Mouse (Mus musculus) liver, embryonic 14.5 days (tissue): ENCODE results near the gene Rhbdd1. TPM values are rescaled to one million over a fixed set of nuclear protein-coding genes. Genes with fewer than 3 reads are reported as not detected.

Experiments
- ATAC-seq: fragments of 200-750 bp; cut with Nextera tagmentation; 2 replicates; pipeline ENCODE4 v1.8.0; 2017; ENCODE audit warnings: moderate number of reproducible peaks, mild to moderate bottlenecking, moderate library complexity; ENCODE audit not compliant: insufficient read depth
- DNase-seq, 3 experiments: peaks; one replicate each; pipeline ENCODE4 v3.0.0-alpha.2; 2012 to 2013; ENCODE audit warnings: low read depth in 3 of 3, low spot score in 3 of 3
- H3K27ac ChIP-seq: fragments of 300-500 bp; sonication (generic); 2 replicates; pipeline ENCODE4 v1.5.1; 2014; ENCODE audit warnings: moderate library complexity, mild to moderate bottlenecking, control low read depth, inconsistent platforms
- H3K27me3 ChIP-seq: fragments of 300-500 bp; sonication (generic); 2 replicates; pipeline ENCODE4 v1.6.1; 2014; ENCODE audit warnings: mild to moderate bottlenecking, low read length, moderate library complexity; ENCODE audit not compliant: control insufficient read depth, insufficient read depth
- H3K36me3 ChIP-seq: fragments of 300-500 bp; sonication (generic); replicated peaks from 2 replicates; pipeline ENCODE4 v1.6.1; 2014; ENCODE audit warnings: low read depth; ENCODE audit not compliant: control insufficient read depth, insufficient read depth
- H3K4me1 ChIP-seq, 2 experiments: fragments of 200-500 bp in 1 of 2; fragments of 300-500 bp in 1 of 2; sonication (generic) in 1 of 2; replicated peaks; 2 replicates each; pipeline ENCODE4 v1.6.1; 2012 to 2014; ENCODE audit warnings: antibody characterized with exemption in 1 of 2, inconsistent platforms in 1 of 2, low read length in 1 of 2; ENCODE audit not compliant: control insufficient read depth in 2 of 2, insufficient read depth in 2 of 2
- H3K4me2 ChIP-seq: fragments of 300-500 bp; sonication (generic); 2 replicates; pipeline ENCODE4 v1.6.1; 2014; ENCODE audit warnings: low read depth, mild to moderate bottlenecking, control low read depth, moderate library complexity
- H3K4me3 ChIP-seq, 2 experiments: fragments of 200-500 bp in 1 of 2; fragments of 300-500 bp in 1 of 2; sonication (generic) in 1 of 2; 2 replicates each; pipeline ENCODE4 v1.5.1; 2012 to 2014; ENCODE audit warnings: low read depth in 2 of 2, low read length in 2 of 2, mild to moderate bottlenecking in 2 of 2, control low read depth in 1 of 2, inconsistent platforms in 1 of 2, moderate library complexity in 1 of 2; ENCODE audit not compliant: insufficient read depth in 1 of 2
- H3K9ac ChIP-seq: fragments of 300-500 bp; sonication (generic); replicated peaks from 2 replicates; pipeline ENCODE4 v1.6.1; 2014; ENCODE audit warnings: mild to moderate bottlenecking, control low read depth, moderate library complexity
- H3K9me3 ChIP-seq: fragments of 300-500 bp; sonication (generic); 2 replicates; pipeline ENCODE4 v1.6.1; 2016; ENCODE audit warnings: low read length, mixed read lengths; ENCODE audit not compliant: control insufficient read depth
- CTCF ChIP-seq: IDR thresholded peaks from 2 replicates; pipeline ENCODE4 v1.5.1; 2016; ENCODE audit warnings: antibody characterized with exemption, low read depth, control low read depth
- EP300 ChIP-seq: IDR thresholded peaks from 2 replicates; pipeline ENCODE4 v1.6.1; 2016; ENCODE audit warnings: antibody characterized with exemption, low read depth
- WGBS: fragments of 180-500 bp; shearing (Covaris S2); extraction: QIAGEN DNeasy Blood & Tissue Kit; methylation state at CpG from one replicate; pipeline ENCODE4 v1.1.7; 2014; ENCODE audit not compliant: insufficient replicate concordance; 5-methylcytosine and 5-hydroxymethylcytosine counted together
- polyA plus RNA-seq, 2 experiments: library from polyadenylated mRNA; depleted of rRNA in 1 of 2; stranded (reverse) in 1 of 2; unstranded in 1 of 2; fragments of >200 nt; fragmentation: Nextera tagmentation in 1 of 2; extraction: Ambion mirVana in 1 of 2; gene quantifications; 2 replicates each; pipeline versions ENCODE4 v1.2.1 to v1.2.3; 2012 to 2014

Gene Rhbdd1
- polyA plus RNA-seq, 2 experiments = 4.9 to 5.8 TPM

GRCm38 (mm10) chr1:82279768-82280167 lies 36.5 kb upstream of the Rhbdd1 start:
- Histone ChIP-seq H3K9ac (no peak overlapping the region), H3K36me3 (no peaks in the 10 kb centered on the region), H3K4me3 (no peak overlapping the region), H3K9me3 (no peaks in the 10 kb centered on the region), H3K27ac (no peak overlapping the region), H3K4me1 (peaks cover 3 to 11% of the 10 kb centered on the region in 2 experiments; a peak in 3 of 4 replicates), H3K27me3 (no peaks in the 10 kb centered on the region), H3K4me2 (no peak overlapping the region)
- DNase-seq (no peak), ATAC-seq (no peak)
- TF ChIP-seq EP300 (no peak), CTCF (no peak)
- WGBS = 50% methylated on average over 1 of the region's 1 CpGs

GRCm38 (mm10) chr1:82281823-82282222 lies 34.4 kb upstream of the Rhbdd1 start:
- 58% methylated on average over 6 of the region's 6 CpGs for WGBS
- Histone ChIP-seq H3K4me2 (no peak overlapping the region), H3K9ac (no peak overlapping the region), H3K4me1 (peaks cover 3 to 11% of the 10 kb centered on the region in 2 experiments; a peak in 3 of 4 replicates), H3K27me3 (0 out of 2 replicates have a peak, but pooled peaks cover 2% of the 10 kb centered on the region), H3K4me3 (no peak overlapping the region), H3K9me3 (no peaks in the 10 kb centered on the region), H3K27ac (no peak overlapping the region), H3K36me3 (no peaks in the 10 kb centered on the region)
- TF ChIP-seq CTCF (no peak), EP300 (no peak)
- no peak for DNase-seq
- no peak for ATAC-seq

GRCm38 (mm10) chr1:82282992-82283611 lies 33.1 kb upstream of the Rhbdd1 start:
- H3K4me2 ChIP-seq = peak overlapping the region; percentile 82
- no peaks in the 10 kb centered on the region for H3K9me3 ChIP-seq
- ATAC-seq (peak; percentile 97), DNase-seq (peak; percentile 66 to 68 (median 68))
- peak overlapping the region; percentile 61 to 64 for H3K4me3 ChIP-seq
- WGBS = under 1% methylated on average over 35 of the region's 35 CpGs
- H3K4me1 ChIP-seq = peaks cover 3 to 11% of the 10 kb centered on the region in 2 experiments; a peak in 3 of 4 replicates
- H3K36me3 ChIP-seq = no peaks in the 10 kb centered on the region
- TF ChIP-seq CTCF (no peak), EP300 (no peak)
- peak overlapping the region; percentile 74 for H3K9ac ChIP-seq
- peaks cover 2% of the 10 kb centered on the region; the same call in 1 of the 2 replicates for H3K27me3 ChIP-seq
- H3K27ac ChIP-seq = no peak overlapping the region

GRCm38 (mm10) chr1:82283901-82284301 lies 32.4 kb upstream of the Rhbdd1 start:
- Histone ChIP-seq H3K4me1 (peaks cover 3 to 11% of the 10 kb centered on the region in 2 experiments; a peak in 3 of 4 replicates), H3K9ac (peak overlapping the region; percentile 74), H3K4me3 (peak overlapping the region; percentile 8 to 61; a peak in 3 of 4 replicates), H3K9me3 (no peaks in the 10 kb centered on the region), H3K27me3 (peaks cover 5% of the 10 kb centered on the region), H3K27ac (peak overlapping the region; percentile 21; the same call in 1 of the 2 replicates), H3K36me3 (no peaks in the 10 kb centered on the region), H3K4me2 (peak overlapping the region; percentile 82)
- no peak for TF ChIP-seq EP300
- no peak for TF ChIP-seq CTCF
- DNase-seq (no peak), ATAC-seq (no peak)
- 70% methylated on average over 1 of the region's 1 CpGs for WGBS

- no peak for DNase-seq
Observed at GRCm38 (mm10) chr1:82284403-82284802, 31.8 kb upstream of the Rhbdd1 start.

More at GRCm38 (mm10) chr1:82284403-82284802, 31.8 kb upstream of the Rhbdd1 start:
- no peak for TF ChIP-seq EP300
- H3K9me3 ChIP-seq = no peaks in the 10 kb centered on the region
- H3K4me1 ChIP-seq = peaks cover 3 to 11% of the 10 kb centered on the region in 2 experiments; a peak in 3 of 4 replicates
- 36% methylated on average over 4 of the region's 4 CpGs for WGBS
- no peak overlapping the region for H3K9ac ChIP-seq
- H3K27ac ChIP-seq = no peak overlapping the region; the same call in 1 of the 2 replicates
- ATAC-seq = no peak
- H3K4me2 ChIP-seq = peak overlapping the region; percentile 82
- H3K4me3 ChIP-seq = peak overlapping the region in 1 of 2 experiments; percentile 25; a peak in 2 of 4 replicates
- no peaks in the 10 kb centered on the region for H3K36me3 ChIP-seq
- peaks cover 10% of the 10 kb centered on the region for H3K27me3 ChIP-seq
